Mouse (Mus musculus) liver, postnatal 0 days (tissue): ENCODE measurements around the gene 1700016K19Rik. TPM values are rescaled to one million over a fixed set of nuclear protein-coding genes. Genes with fewer than 3 reads are reported as not detected.

Experiments
- ATAC-seq: fragments of 200-750 bp; cut with Nextera tagmentation; 2 replicates; pipeline ENCODE4 v1.8.0; 2017; ENCODE audit warnings: mild to moderate bottlenecking, moderate library complexity
- DNase-seq: peaks from one replicate; pipeline ENCODE4 v3.0.0-alpha.2; 2016
- H3K27ac ChIP-seq: fragments of 300-500 bp; sonication (generic); 2 replicates; pipeline ENCODE4 v1.5.1; 2014; ENCODE audit warnings: antibody characterized with exemption, moderate library complexity, mild to moderate bottlenecking, low read depth
- H3K27me3 ChIP-seq: fragments of 300-500 bp; sonication (generic); 2 replicates; pipeline ENCODE4 v1.6.1; 2014; ENCODE audit warnings: low read length, control low read depth, mixed read lengths; ENCODE audit not compliant: insufficient read depth
- H3K36me3 ChIP-seq: fragments of 300-500 bp; sonication (generic); replicated peaks from 2 replicates; pipeline ENCODE4 v1.6.1; 2014; ENCODE audit warnings: mild to moderate bottlenecking, control low read depth, low read length, moderate library complexity, mixed read lengths; ENCODE audit not compliant: insufficient read depth
- H3K4me1 ChIP-seq: fragments of 300-500 bp; sonication (generic); 2 replicates; pipeline ENCODE4 v1.6.1; 2014; ENCODE audit warnings: antibody characterized with exemption, mild to moderate bottlenecking, control low read depth; ENCODE audit not compliant: insufficient read depth
- H3K4me2 ChIP-seq: fragments of 300-500 bp; sonication (generic); 2 replicates; pipeline ENCODE4 v1.6.1; 2014; ENCODE audit warnings: low read depth, mild to moderate bottlenecking, low read length, moderate library complexity, mixed read lengths
- H3K4me3 ChIP-seq: fragments of 300-500 bp; sonication (generic); 2 replicates; pipeline ENCODE4 v1.5.1; 2014; ENCODE audit warnings: low read depth, low read length
- H3K9ac ChIP-seq: fragments of 300-500 bp; sonication (generic); replicated peaks from 2 replicates; pipeline ENCODE4 v1.6.1; 2014; ENCODE audit warnings: mild to moderate bottlenecking, moderate library complexity
- H3K9me3 ChIP-seq: fragments of 300-500 bp; sonication (generic); 2 replicates; pipeline ENCODE4 v1.6.1; 2016; ENCODE audit warnings: mild to moderate bottlenecking, control low read depth, low read length, mixed read lengths
- CTCF ChIP-seq: sonication (generic); IDR thresholded peaks from 2 replicates; pipeline ENCODE4 v1.5.1; 2016; ENCODE audit warnings: antibody characterized with exemption, low read depth
- EP300 ChIP-seq: IDR thresholded peaks from 2 replicates; pipeline ENCODE4 v1.6.1; 2016; ENCODE audit warnings: antibody characterized with exemption, low read depth, mild to moderate bottlenecking
- WGBS: fragments of 180-500 bp; shearing (Covaris S2); extraction: QIAGEN DNeasy Blood & Tissue Kit; methylation state at CpG from one replicate; pipeline ENCODE4 v1.1.7; 2014; ENCODE audit not compliant: insufficient replicate concordance; 5-methylcytosine and 5-hydroxymethylcytosine counted together
- polyA plus RNA-seq: library from polyadenylated mRNA; unstranded; fragments of >200 nt; fragmentation: Nextera tagmentation; extraction: Ambion mirVana; gene quantifications from 2 replicates; pipeline ENCODE4 v1.2.1, GENCODE M21; 2015

1700016K19Rik gene
- polyA plus RNA-seq, 1 experiment from 2014 or later, result not detected

DNA sequence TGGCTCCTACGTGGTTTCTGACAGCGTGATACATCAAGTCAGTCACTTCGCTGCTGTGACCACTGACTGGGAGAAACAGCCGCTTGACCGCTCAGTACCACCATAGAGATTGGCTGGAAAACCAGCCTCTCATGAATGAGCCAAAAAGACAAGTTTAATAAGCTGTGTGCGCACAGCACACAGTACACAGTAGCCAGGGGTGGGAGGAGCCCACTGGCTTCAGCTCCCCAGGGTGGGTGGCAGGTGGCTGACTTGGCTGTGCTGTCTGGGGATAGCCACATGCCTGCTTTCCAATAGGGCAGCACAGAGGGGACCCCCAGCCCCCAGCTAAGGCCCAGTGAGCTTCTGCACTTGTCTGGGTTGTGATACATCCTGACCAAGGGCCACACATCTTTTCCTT is 44.8 kb downstream of the 1700016K19Rik start:
- Histone ChIP-seq H3K9me3 (no peaks in the 10 kb centered on the region), H3K4me3 (no peak overlapping the region), H3K36me3 (peaks cover 9% of the 10 kb centered on the region; the same call in 1 of the 2 replicates), H3K27ac (no peak overlapping the region), H3K27me3 (no peaks in the 10 kb centered on the region), H3K4me1 (no peaks in the 10 kb centered on the region), H3K4me2 (no peak overlapping the region), H3K9ac (no peak overlapping the region)
- ATAC-seq (no peak), DNase-seq (no peak)
- 89% methylated on average over 6 of the region's 6 CpGs for WGBS
- no peak for TF ChIP-seq EP300
- no peak for TF ChIP-seq CTCF

GRCm38 (mm10) chr11:76045367-76045766 is 45.7 kb downstream of the 1700016K19Rik start:
- peaks cover 9% of the 10 kb centered on the region; the same call in 1 of the 2 replicates for H3K36me3 ChIP-seq
- no peaks in the 10 kb centered on the region for H3K9me3 ChIP-seq
- H3K4me2 ChIP-seq, result no peak overlapping the region
- H3K27me3 ChIP-seq, result no peaks in the 10 kb centered on the region
- no peak overlapping the region for H3K27ac ChIP-seq
- H3K9ac ChIP-seq, result no peak overlapping the region
- H3K4me3 ChIP-seq, result no peak overlapping the region
- DNase-seq (no peak), ATAC-seq (no peak)
- no peaks in the 10 kb centered on the region for H3K4me1 ChIP-seq
- WGBS, result 67% methylated on average over 6 of the region's 6 CpGs
- TF ChIP-seq CTCF (no peak), EP300 (no peak)

DNA sequence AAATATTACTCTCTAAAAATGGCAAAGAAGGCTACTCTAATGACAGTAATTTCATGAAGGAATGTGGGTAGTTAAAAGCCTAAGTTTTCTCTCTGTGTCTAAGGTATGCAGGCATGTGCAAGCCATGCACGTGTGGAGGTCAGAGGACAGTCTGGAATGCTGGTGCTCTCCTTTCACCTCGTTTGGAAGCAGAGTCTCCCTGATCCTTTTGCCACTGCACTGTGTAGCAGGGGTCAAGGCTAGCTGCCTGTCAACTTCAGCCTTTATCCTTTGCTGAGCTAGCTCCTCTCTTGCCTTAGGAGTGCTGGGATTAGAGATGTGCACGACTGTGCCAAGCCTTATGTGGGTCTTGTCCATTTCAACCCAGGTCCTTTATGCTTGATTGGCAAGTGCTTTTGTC is 50.8 kb downstream of the 1700016K19Rik start:
- WGBS, result 58% methylated on average over 3 of the region's 3 CpGs
- no peak overlapping the region for H3K4me3 ChIP-seq
- no peaks in the 10 kb centered on the region for H3K9me3 ChIP-seq
- no peak overlapping the region for H3K4me2 ChIP-seq
- H3K9ac ChIP-seq, result no peak overlapping the region
- no peak for TF ChIP-seq CTCF
- no peak for TF ChIP-seq EP300
- peaks cover 11% of the 10 kb centered on the region; the same call in 1 of the 2 replicates for H3K36me3 ChIP-seq
- ATAC-seq, result no peak
- no peak for DNase-seq
- H3K27me3 ChIP-seq, result no peaks in the 10 kb centered on the region
- H3K4me1 ChIP-seq, result no peaks in the 10 kb centered on the region
- no peak overlapping the region for H3K27ac ChIP-seq

DNA sequence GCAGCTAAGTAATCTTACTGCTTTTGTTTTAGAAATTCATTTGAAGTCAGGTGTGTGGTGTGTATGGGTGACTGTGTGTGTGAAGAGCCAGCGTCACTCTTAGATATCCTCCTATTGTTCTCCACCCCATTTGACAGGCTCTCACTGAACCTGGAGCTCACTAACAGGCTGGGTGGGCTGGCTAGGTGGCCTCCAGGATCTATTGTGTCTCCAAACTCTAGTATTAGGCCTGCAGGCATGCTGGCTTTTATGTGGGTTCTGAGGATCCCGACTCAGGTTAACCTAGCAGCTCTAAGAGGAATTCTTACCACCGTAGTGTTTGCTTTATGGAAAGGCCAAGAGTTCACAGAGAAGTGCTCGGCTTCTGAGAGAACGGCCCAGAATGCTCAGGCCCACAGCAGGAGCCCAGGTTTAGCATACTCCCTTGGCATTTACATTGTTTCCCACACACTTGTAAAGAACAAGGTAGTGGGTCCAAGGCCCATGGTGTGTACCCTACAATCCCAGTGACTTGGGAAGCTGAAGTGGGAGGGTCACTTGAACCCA is 51.3 kb downstream of the 1700016K19Rik start:
- no peak for TF ChIP-seq CTCF
- no peak for TF ChIP-seq EP300
- Histone ChIP-seq H3K4me2 (no peak overlapping the region), H3K27ac (no peak overlapping the region), H3K9ac (no peak overlapping the region), H3K27me3 (no peaks in the 10 kb centered on the region), H3K9me3 (no peaks in the 10 kb centered on the region), H3K36me3 (peaks cover 14% of the 10 kb centered on the region), H3K4me3 (no peak overlapping the region), H3K4me1 (no peaks in the 10 kb centered on the region)
- ATAC-seq (no peak), DNase-seq (no peak)
- WGBS, result 65% methylated on average over 5 of the region's 5 CpGs

- no peak overlapping the region for H3K9ac ChIP-seq
- no peak overlapping the region for H3K4me3 ChIP-seq
- 87% methylated on average over 5 of the region's 5 CpGs for WGBS
- no peaks in the 10 kb centered on the region for H3K9me3 ChIP-seq
- no peak overlapping the region for H3K4me2 ChIP-seq
- H3K27ac ChIP-seq, result no peak overlapping the region
- TF ChIP-seq EP300, result no peak
- TF ChIP-seq CTCF, result no peak
- H3K27me3 ChIP-seq, result no peaks in the 10 kb centered on the region
- DNase-seq (no peak), ATAC-seq (no peak)
- H3K4me1 ChIP-seq, result no peaks in the 10 kb centered on the region
- peaks cover 8% of the 10 kb centered on the region; the same call in 1 of the 2 replicates for H3K36me3 ChIP-seq
Measured at GRCm38 (mm10) chr11:76052496-76052895, 52.8 kb downstream of the 1700016K19Rik start.

Other genes starting within 250 kb of the 1700016K19Rik start
- gene Doc2b, start 203.9 kb upstream of the 1700016K19Rik start, polyA plus RNA-seq, result not detected in 2 replicates
- 0.83 and 0.86 TPM in 2 replicates for gene Rph3al, start 61.5 kb upstream of the 1700016K19Rik start, polyA plus RNA-seq
- gene Rflnb, start 27.9 kb downstream of the 1700016K19Rik start, polyA plus RNA-seq, result 7.8 and 7.9 TPM in 2 replicates
- 15.4 and 16.2 TPM in 2 replicates for gene Vps53, start 179.7 kb downstream of the 1700016K19Rik start, polyA plus RNA-seq
- 2.3 and 2.5 TPM in 2 replicates for gene Fam57a, start 179.8 kb downstream of the 1700016K19Rik start, polyA plus RNA-seq
- gene Dbil5, start 217.7 kb downstream of the 1700016K19Rik start, polyA plus RNA-seq, result 0.73 and 0.86 TPM in 2 replicates
- gene Gemin4, start 217.8 kb downstream of the 1700016K19Rik start, polyA plus RNA-seq, result 6.8 and 9.5 TPM in 2 replicates
- 13.9 and 14.8 TPM in 2 replicates for gene Mrm3, start 243.8 kb downstream of the 1700016K19Rik start, polyA plus RNA-seq
- 41.8 and 43.6 TPM in 2 replicates for gene Glod4, start 243.8 kb downstream of the 1700016K19Rik start, polyA plus RNA-seq